Comparison of ENCODE assay signal across 8 mouse cellular contexts in the genomic region with DNA sequence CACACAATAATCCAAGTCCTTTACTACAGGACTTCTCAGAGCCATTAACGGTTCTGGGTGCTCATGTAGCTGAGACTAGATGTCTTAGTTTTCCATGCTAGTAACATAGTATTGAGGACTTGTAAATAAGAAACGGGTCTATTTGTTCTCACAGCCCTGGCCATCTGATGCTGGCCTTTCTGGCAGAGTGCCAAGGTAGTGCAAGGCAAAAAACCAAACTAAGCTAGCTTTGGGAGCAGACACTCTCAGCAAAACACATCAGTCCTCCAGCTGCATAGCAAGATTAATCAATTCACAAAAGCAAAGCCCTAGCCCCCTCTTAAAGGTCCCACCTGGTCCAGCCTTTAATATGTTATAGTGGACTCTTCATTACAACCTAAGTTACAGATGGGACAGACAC.
DNase-seq lines count a peak whose midpoint lies in the region; ATAC-seq and TF ChIP-seq lines count a peak whose summit lies in the region.

No protein-coding gene starts in this region.

- no peak overlapping the region for H3K27ac ChIP-seq in embryonic facial prominence, embryonic 15.5 days (replicated peaks)

- no peaks in the 10 kb centered on the region for H3K27me3 ChIP-seq in embryonic facial prominence, embryonic 15.5 days

- no peak for TF ChIP-seq CTCF in lung, adult 2 months (IDR thresholded peaks at IDR 0.05; ENCODE audit: insufficient read depth, low read length)

- no peaks in the 10 kb centered on the region for H3K36me3 ChIP-seq in embryonic facial prominence, embryonic 15.5 days

- H3K9me3 ChIP-seq in embryonic facial prominence, embryonic 15.5 days (replicated peaks) = no peaks in the 10 kb centered on the region

- WGBS in lung, adult 2 months = 30% methylated on average over 2 of the region's 2 CpGs
- 38% methylated on average over 2 of the region's 2 CpGs for WGBS in embryonic facial prominence, embryonic 15.5 days

- TF ChIP-seq POLR2A in lung, adult 2 months (IDR thresholded peaks at IDR 0.05; ENCODE audit: borderline replicate concordance, extremely low read depth, low read depth, low read length) = no peak

- no peak overlapping the region for H3K4me2 ChIP-seq in embryonic facial prominence, embryonic 15.5 days (replicated peaks)

- no peak overlapping the region for H3K9ac ChIP-seq in embryonic facial prominence, embryonic 15.5 days

- 0 out of 2 replicates have a peak, but pooled peaks have one; percentile 6 for ATAC-seq in embryonic facial prominence, embryonic 15.5 days (ENCODE audit: insufficient number of reproducible peaks, low FRiP score, low TSS enrichment, low read depth)
- ATAC-seq in erythroblast, adult 5-6 weeks (replicated peaks; ENCODE audit: low FRiP score, poor library complexity, severe bottlenecking) = no peak

- H3K4me1 ChIP-seq in lung, adult 2 months (ENCODE audit: control insufficient read depth, insufficient read depth, low read length) = no peaks in the 10 kb centered on the region
- peaks cover 17% of the 10 kb centered on the region for H3K4me1 ChIP-seq in embryonic facial prominence, embryonic 15.5 days

- no peak overlapping the region for H3K4me3 ChIP-seq in lung, adult 2 months (replicated peaks; ENCODE audit: extremely low read depth, low read depth, low read length)
- no peak overlapping the region for H3K4me3 ChIP-seq in embryonic facial prominence, embryonic 15.5 days (replicated peaks)

- peak; percentile 42 for DNase-seq in gastrocnemius, postnatal 10 days
- no peak for DNase-seq in gastrocnemius, adult 8-10 months (ENCODE audit: low spot score in 2 of 2)
- DNase-seq in lung, postnatal 10 days = peak; percentile 46
- DNase-seq in lung, adult 2 months = no peak
- peak; percentile 36 for DNase-seq in lung, postnatal 14 days
- no peak for DNase-seq in urinary bladder, postnatal 36 days (ENCODE audit: low spot score in 2 of 2)

Comparison
In these comparisons a context has a peak if more than half of its experiments do, and no peak if none do; other contexts are left out.
1. DNase-seq: peak in gastrocnemius, postnatal 10 days (single experiment), lung, postnatal 10 days (single experiment) and lung, postnatal 14 days (single experiment); none in gastrocnemius, adult 8-10 months (0 of 2), lung, adult 2 months (single experiment) and urinary bladder, postnatal 36 days (0 of 2).